9 mouse cellular contexts compared by ENCODE assay signal in the genomic region with DNA sequence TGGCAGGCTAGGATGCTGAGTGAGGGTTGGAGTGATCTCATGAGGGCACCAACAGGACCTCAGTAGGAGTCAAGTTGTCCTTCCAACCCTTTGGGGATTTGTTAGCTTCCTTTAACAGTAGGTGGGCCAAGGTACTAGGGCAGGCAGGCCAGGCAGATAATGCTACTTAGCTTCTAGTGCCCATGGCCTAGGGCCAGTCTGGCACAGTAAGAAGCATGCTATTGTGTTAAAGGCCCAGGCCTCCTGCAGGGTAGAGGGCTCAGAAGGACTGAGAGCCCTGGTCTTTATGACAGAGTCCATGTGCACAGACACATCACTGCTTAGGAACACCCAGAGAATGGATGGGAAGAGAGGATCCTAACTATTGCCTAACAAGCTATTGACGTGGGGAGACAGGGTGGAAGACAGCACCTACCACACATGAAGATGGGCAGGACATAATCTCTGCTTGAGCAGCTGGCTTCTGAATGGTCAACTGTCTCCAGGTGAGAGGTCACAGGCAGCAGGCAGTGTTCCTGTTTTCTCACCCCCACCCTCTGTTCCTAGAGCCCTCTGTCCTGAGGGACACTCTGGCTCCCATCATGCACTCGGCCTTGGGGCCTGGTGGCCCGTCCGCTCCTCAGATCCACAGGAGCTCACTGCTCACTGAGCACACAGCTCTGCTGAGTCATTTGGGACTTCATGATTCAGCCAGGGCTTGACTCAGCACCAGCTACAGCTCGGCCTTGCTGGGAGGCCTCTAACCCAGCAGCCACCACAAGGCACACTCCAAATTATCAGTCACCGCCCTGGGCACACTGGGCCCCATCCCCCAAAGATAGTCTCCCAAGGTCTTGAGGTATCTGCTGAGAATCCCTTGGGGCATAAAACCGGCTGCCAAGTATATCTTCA.
A peak's percentile ranks its signal among the peaks of the same experiment; 100 is the strongest.
DNase-seq lines count a peak whose midpoint lies in the region; ATAC-seq lines count a peak whose summit lies in the region.
"Had no signal": no experiment of that assay in that cellular context is flagged by ENCODE, and none has a peak within 500 bp of the region (broad histone marks: within the 10 kb centered on the region; RNA-seq: fewer than 3 reads in every experiment).

No protein-coding gene starts in this region.

- peak; percentile 51; the same call in 1 of the 2 replicates for ATAC-seq in limb, embryonic 11.5 days (ENCODE audit: insufficient number of reproducible peaks, low FRiP score, low TSS enrichment, low read depth)
- no peak for ATAC-seq in midbrain, embryonic 13.5 days

- no peak overlapping the region for H3K4me3 ChIP-seq in limb, embryonic 11.5 days (ENCODE audit: low read depth, low read length)
- no peak overlapping the region for H3K4me3 ChIP-seq in midbrain, embryonic 13.5 days (replicated peaks)

- no peak overlapping the region for H3K9ac ChIP-seq in limb, embryonic 11.5 days (ENCODE audit: low read length)
- no peak overlapping the region for H3K9ac ChIP-seq in midbrain, embryonic 13.5 days (replicated peaks)

- H3K9me3 ChIP-seq in limb, embryonic 11.5 days (ENCODE audit: control insufficient read depth, low read length), result no peaks in the 10 kb centered on the region
- no peaks in the 10 kb centered on the region for H3K9me3 ChIP-seq in midbrain, embryonic 13.5 days

- H3K36me3 ChIP-seq in limb, embryonic 11.5 days (ENCODE audit: control insufficient read depth, insufficient read depth, low read length), result no peaks in the 10 kb centered on the region
- no peaks in the 10 kb centered on the region for H3K36me3 ChIP-seq in midbrain, embryonic 13.5 days

- peaks cover 11% of the 10 kb centered on the region for H3K4me1 ChIP-seq in limb, embryonic 11.5 days (ENCODE audit: control insufficient read depth, insufficient read depth, low read length)
- peaks cover 16% of the 10 kb centered on the region for H3K4me1 ChIP-seq in midbrain, embryonic 13.5 days (replicated peaks)

- peak; percentile 83 for DNase-seq in 3134 (ENCODE audit: extremely low read depth, insufficient read length, low spot score)
- peak; percentile 13 for DNase-seq in A20 (ENCODE audit: low read depth, low spot score)
- peak; percentile 77 for DNase-seq in c-Kit-positive CD71-positive TER-119-negative erythroid progenitor cells, embryonic 14.5 days (ENCODE audit: low read depth)
- no peak for DNase-seq in limb, embryonic 11.5 days (ENCODE audit: low spot score)
- no peak for DNase-seq in urinary bladder, postnatal 4 days (ENCODE audit: low spot score in 2 of 2)
- no peak for DNase-seq in right cerebral cortex, postnatal 4 days
- DNase-seq in left cerebral cortex, adult 8-10 months (ENCODE audit: low spot score in 2 of 2), result no peak
- DNase-seq: kidney, postnatal 25 days had no signal

- H3K27ac ChIP-seq in limb, embryonic 11.5 days (replicated peaks; ENCODE audit: low read depth, low read length), result no peak overlapping the region
- H3K27ac ChIP-seq in midbrain, embryonic 13.5 days, result no peak overlapping the region

- WGBS in limb, embryonic 11.5 days, result 86% methylated on average over 7 of the region's 7 CpGs
- 85% methylated on average over 7 of the region's 7 CpGs for WGBS in midbrain, embryonic 13.5 days

- no peaks in the 10 kb centered on the region for H3K27me3 ChIP-seq in limb, embryonic 11.5 days (ENCODE audit: control insufficient read depth, insufficient read depth, low read length)
- H3K27me3 ChIP-seq in midbrain, embryonic 13.5 days, result no peaks in the 10 kb centered on the region

- no peak overlapping the region for H3K4me2 ChIP-seq in limb, embryonic 11.5 days (ENCODE audit: low read depth, severe bottlenecking)
- H3K4me2 ChIP-seq in midbrain, embryonic 13.5 days (replicated peaks), result no peak overlapping the region

Comparison
In these comparisons a context has a peak if more than half of its experiments do, and no peak if none do; other contexts are left out.
1. DNase-seq: peak in 3134 (single experiment), A20 (single experiment) and c-Kit-positive CD71-positive TER-119-negative erythroid progenitor cells, embryonic 14.5 days (single experiment); none in limb, embryonic 11.5 days (single experiment), urinary bladder, postnatal 4 days (0 of 2), right cerebral cortex, postnatal 4 days (single experiment) and left cerebral cortex, adult 8-10 months (0 of 2).